Mouse (Mus musculus) lung, adult 2 months (tissue): ENCODE results near the gene Slc11a1. TPM values are rescaled to one million over a fixed set of nuclear protein-coding genes. Genes with fewer than 3 reads are reported as not detected.
A peak's percentile ranks its signal among the peaks of the same experiment; 100 is the strongest.

ENCODE experiments used
- DNase-seq: peaks from one replicate; pipeline ENCODE4 v3.0.0; 2022
- H3K4me1 ChIP-seq: fragments of 200-500 bp; 2 replicates; pipeline ENCODE4 v1.6.1; 2011; ENCODE audit warnings: low read length; ENCODE audit not compliant: control insufficient read depth, insufficient read depth
- H3K4me3 ChIP-seq: fragments of 200-500 bp; replicated peaks from 2 replicates; pipeline ENCODE3; 2011; ENCODE audit warnings: low read depth, mild to moderate bottlenecking, control low read depth, low read length; ENCODE audit errors: extremely low read depth
- CTCF ChIP-seq: fragments of 200-500 bp; IDR thresholded peaks from 2 replicates; pipeline ENCODE4 v1.5.1; 2011; ENCODE audit warnings: mild to moderate bottlenecking, low read length, control low read depth; ENCODE audit not compliant: insufficient read depth
- POLR2A ChIP-seq: fragments of 200-500 bp; IDR thresholded peaks from 2 replicates; pipeline ENCODE4 v1.6.1; 2011; ENCODE audit warnings: low read depth, mild to moderate bottlenecking, control low read depth, low read length, borderline replicate concordance; ENCODE audit errors: extremely low read depth
- WGBS: fragments of 180-500 bp; shearing (Covaris S2); methylation state at CpG from one replicate; pipeline ENCODE4 v1.1.7; 2018; 5-methylcytosine and 5-hydroxymethylcytosine counted together
- polyA plus RNA-seq: library from polyadenylated mRNA; depleted of rRNA; stranded (reverse); fragments of >200 nt; gene quantifications from 2 replicates; pipeline ENCODE4 v1.2.3, GENCODE M21; 2012

Slc11a1 gene
- polyA plus RNA-seq, 1 experiment = 41.8 TPM

- TF ChIP-seq POLR2A (no peak), CTCF (no peak)
- Histone ChIP-seq H3K4me1 (peaks cover 15% of the 10 kb centered on the region), H3K4me3 (no peak overlapping the region)
- no peak for DNase-seq
- WGBS = 85% methylated on average over 8 of the region's 8 CpGs
Observed at GRCm38 (mm10) chr1:74385531-74385930, 10.5 kb downstream of the Slc11a1 start.

GRCm38 (mm10) chr1:74386363-74386713, 11.3 kb downstream of the Slc11a1 start:
- TF ChIP-seq CTCF (no peak), POLR2A (no peak)
- peaks cover 15% of the 10 kb centered on the region for H3K4me1 ChIP-seq
- 32% methylated on average over 8 of the region's 10 CpGs for WGBS
- DNase-seq = no peak
- H3K4me3 ChIP-seq = peak overlapping the region; percentile 65

- WGBS = under 1% methylated on average over 26 of the region's 26 CpGs
- peak overlapping the region; percentile 65 for H3K4me3 ChIP-seq
- peak; percentile 22; the same call in 1 of the 2 replicates for TF ChIP-seq CTCF
- peak; percentile 73; the same call in 1 of the 2 replicates for TF ChIP-seq POLR2A
- DNase-seq = peak; percentile 98
- H3K4me1 ChIP-seq = peaks cover 15% of the 10 kb centered on the region
Observed at GRCm38 (mm10) chr1:74386714-74387385, 11.9 kb downstream of the Slc11a1 start.

- no peak for TF ChIP-seq POLR2A
- TF ChIP-seq CTCF = no peak
- H3K4me1 ChIP-seq = peaks cover 15% of the 10 kb centered on the region
- no peak for DNase-seq
- peak overlapping the region; percentile 65 for H3K4me3 ChIP-seq
- WGBS = 43% methylated on average over 15 of the region's 15 CpGs
Observed at GRCm38 (mm10) chr1:74387386-74387988, 12.5 kb downstream of the Slc11a1 start.

- no peak overlapping the region for H3K4me3 ChIP-seq
- no peak for DNase-seq
- H3K4me1 ChIP-seq = peaks cover 20% of the 10 kb centered on the region
- TF ChIP-seq POLR2A (no peak), CTCF (no peak)
- WGBS = 85% methylated on average over 7 of the region's 7 CpGs
Observed at GRCm38 (mm10) chr1:74388398-74388920, 13.5 kb downstream of the Slc11a1 start.

GRCm38 (mm10) chr1:74389831-74390286, 14.9 kb downstream of the Slc11a1 start:
- DNase-seq = peak; percentile 50
- no peak overlapping the region for H3K4me3 ChIP-seq
- H3K4me1 ChIP-seq = peaks cover 20% of the 10 kb centered on the region
- 7% methylated on average over 29 of the region's 29 CpGs for WGBS
- TF ChIP-seq CTCF (no peak), POLR2A (peak; percentile 12; the same call in 1 of the 2 replicates)

- 5% methylated on average over 21 of the region's 21 CpGs for WGBS
- peak; percentile 71 for DNase-seq
- peaks cover 20% of the 10 kb centered on the region for H3K4me1 ChIP-seq
- H3K4me3 ChIP-seq = peak overlapping the region; percentile 10
- TF ChIP-seq POLR2A = 0 out of 2 replicates have a peak, but pooled peaks have one; percentile 2
- peak; percentile 76 for TF ChIP-seq CTCF
Observed at GRCm38 (mm10) chr1:74390287-74390906, 15.4 kb downstream of the Slc11a1 start.

GRCm38 (mm10) chr1:74390924-74391748, 16.1 kb downstream of the Slc11a1 start, which contains the start of gene Ctdsp1:
Gene Ctdsp1 (plus strand): TSS chr1:74391509.
- peak within 1 kb of the TSS; percentile 93 for H3K4me3 ChIP-seq
- 3% methylated on average over 51 of the region's 51 CpGs for WGBS
- peak; percentile 95 for DNase-seq
- TF ChIP-seq POLR2A (peak; percentile 54; the same call in 1 of the 2 replicates), CTCF (no peak)
- peaks cover 20% of the 10 kb centered on the region for H3K4me1 ChIP-seq
